Mouse (Mus musculus) right cerebral cortex, postnatal 10 days (tissue): ENCODE data around the gene Ppp1r1b.
"Not testable (repeated sequence)": the region's sequence is repeated elsewhere in the genome, so short reads cannot be mapped to it uniquely, and the experiment has no call there.

Source experiments
- DNase-seq, 2 experiments: peaks; one replicate each; pipeline ENCODE4 v3.0.0; 2021; ENCODE audit warnings: low spot score in 2 of 2

Gene Ppp1r1b

DNA sequence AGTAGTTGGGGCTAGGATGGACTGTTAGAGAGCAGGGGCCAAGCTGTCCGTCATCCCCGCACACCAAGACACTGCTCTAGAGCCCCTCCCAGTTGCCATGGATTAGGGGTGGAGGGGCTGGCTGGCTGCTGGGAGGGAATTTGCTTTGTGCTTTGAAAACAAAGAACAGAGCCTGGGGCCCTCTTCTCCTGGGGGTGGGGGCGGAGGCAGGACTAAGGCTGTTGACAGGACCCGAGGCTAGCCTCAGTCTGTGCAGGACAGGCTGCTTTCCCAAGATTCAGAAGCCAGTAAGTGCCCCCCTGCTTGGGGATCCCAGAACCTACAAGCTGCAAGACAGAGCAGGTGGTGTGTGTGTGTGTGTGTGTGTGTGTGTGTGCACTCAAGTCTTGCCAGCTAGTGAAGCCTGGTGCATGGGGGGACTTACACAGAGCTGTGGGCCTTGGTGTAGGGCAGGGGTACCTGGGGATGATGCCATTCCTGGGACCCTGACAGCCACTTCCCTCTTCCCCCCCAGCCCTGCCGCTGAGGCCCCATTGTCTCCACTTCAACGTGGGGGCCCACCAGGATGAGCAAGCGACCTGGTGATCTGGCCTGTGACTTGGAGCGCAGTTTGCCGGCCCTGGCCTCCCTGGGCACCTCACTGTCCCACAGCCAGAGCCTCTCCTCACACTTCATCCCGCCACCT lies 23.5 kb downstream of the Ppp1r1b start:
- peak; percentile 59 to 67 for DNase-seq

DNA sequence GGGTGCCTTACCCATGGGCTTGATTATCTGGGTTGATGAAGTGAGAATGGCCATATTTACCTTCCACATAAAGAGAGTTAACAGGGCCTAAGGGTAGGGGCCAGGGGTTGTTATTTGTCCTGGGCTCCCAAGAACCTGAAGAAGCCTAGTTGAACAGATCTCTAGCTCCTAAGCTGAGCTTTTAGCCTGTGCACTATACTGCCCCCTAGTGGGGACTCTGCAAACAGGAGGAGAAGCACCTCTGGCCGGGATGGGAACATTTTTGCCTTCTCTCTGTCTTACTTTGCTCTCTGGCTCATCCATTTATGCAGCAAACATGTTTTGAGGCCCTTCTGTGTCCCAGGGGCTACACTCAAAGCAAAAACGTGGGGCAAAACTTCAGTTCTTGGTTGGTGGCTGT lies 24.2 kb downstream of the Ppp1r1b start:
- no peak for DNase-seq

DNA sequence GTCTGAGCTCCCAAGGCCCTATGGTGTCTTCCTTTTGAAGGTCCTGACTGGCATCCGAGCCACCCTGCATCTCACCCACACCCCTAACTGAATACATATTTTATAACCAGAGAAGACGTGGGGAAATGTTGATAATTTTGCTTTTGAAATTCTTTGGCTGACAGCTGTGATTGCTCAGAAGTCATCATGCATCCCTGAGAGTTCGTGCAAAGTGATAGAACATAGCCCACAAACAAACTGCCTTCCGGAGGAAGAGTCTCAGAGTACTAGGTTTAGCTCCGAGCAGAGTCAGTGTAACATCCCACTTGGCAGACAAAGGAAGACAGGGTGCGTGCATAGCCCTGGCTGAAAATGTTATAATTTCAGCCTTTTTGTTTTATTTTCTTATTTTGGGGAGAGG lies 25.0 kb downstream of the Ppp1r1b start:
- no peak for DNase-seq

DNA sequence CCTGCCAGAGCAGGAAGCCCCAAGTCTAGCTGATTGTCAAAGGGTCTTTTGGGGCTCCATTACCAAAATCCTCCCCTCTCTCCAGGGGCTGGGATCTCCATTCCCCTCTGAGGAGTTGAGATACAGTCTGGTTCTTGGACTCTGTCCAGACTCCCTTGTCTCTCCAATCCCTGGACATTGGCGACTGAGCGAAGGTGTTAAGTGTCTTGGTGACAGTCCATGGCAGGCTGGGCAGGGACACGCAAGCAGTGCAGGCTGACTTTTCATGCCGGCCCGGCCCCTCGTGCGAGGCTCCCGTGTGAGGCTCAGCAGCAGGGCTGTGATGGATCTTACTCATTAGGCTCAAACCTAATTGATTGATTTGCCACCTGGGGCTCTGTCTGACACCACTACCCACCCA lies 26.1 kb downstream of the Ppp1r1b start:
- no peak for DNase-seq

DNA sequence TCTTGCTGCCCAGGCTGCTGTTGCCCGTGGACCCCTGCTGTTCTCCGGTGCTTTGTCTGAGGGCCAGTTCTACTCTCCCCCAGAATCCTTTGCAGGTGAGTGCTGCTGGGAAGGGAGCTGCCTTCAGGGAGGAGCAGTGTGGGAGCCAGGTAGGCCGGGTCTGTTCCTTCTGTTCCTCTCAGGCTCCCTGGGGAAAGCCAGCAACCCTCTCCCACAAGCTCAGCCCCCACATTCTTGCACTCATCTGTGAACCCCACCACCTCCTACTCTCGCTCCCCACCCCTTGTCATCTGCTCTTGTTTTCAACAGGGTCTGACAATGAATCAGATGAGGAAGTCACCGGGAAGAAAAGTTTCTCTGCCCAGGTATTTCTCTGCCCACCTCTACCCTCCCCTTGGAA lies 28.6 kb downstream of the Ppp1r1b start:
- DNase-seq, result no peak

DNA sequence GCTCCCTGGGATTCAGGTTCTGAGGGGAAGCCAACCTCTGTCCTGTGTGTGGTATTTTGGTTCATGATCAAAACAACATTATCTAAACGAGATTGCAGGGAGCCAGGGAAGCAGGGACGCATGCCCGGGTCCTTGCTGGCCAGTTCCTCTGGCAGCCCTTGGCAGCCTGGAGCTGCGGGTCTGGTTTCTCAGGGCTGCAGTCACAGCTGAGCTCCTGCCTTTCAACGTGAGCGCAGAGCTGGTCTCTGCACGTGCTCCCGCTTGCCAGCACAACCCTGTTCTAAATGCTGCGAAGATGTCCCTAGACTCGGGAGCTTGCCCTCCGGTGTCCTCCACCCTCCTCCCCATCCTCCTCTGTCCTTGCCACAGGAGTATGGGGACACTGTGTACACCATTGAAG lies 29.6 kb downstream of the Ppp1r1b start:
- no peak for DNase-seq

DNA sequence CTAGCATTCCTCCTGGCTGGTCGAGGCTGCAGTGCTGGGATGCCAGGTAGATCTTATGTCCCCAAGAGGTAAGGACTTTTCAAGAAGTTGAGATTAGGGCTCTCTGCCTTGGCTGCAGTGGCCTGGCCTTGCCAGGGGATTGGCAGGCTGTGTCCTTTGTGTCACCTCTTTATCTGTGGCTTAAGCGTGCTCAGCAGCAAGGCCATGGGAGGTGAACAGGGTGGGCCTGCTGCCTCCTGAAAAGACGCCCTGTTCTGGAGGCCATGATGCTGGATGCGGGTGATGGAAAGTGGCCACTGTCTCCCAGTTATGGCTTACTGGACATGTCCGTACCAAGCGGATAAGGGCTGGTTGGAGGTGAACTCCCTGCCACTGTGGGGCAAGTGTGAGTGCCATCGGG lies 31.2 kb downstream of the Ppp1r1b start:
- DNase-seq, result no peak

DNA sequence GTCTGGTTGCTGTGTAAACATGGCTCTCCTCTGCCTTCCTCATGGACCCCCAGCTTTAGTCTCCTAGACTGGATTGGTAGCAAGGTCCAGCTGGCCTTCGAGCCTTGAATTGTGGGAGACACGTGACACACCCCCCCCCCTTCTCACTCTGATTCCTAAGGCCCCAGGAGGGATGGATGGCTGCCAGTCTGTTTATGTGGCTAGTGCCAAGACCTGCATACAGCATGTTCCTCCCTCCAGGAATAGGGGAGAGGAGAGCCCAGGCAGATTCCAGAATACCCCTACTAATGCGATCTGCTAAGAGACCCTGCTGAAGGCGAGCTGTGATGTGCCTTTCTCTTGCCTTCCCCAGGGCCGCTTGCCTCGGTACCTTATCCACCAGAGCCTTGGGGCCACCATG lies 31.9 kb downstream of the Ppp1r1b start:
- no peak for DNase-seq

DNA sequence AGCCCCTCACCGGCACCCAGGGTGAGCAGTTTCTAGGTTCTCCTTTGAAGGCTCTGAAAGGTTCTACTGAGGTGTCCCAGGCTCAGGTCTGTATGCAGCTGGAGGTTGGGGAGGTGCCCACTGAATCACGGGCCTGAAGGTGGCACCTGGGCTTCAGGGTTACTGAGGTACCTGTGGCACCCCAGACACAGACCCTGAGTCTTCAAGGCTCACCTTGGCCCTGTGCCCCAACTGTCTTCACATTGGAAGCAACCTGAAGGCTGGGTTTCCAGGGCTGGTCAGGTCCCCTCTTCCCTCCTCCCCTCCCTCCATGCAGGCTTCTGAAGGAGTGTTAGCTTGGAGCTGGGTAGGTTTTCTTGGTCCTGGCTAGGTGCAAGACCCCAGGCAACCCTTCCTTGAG lies 33.4 kb downstream of the Ppp1r1b start:
- DNase-seq, result no peak

DNA sequence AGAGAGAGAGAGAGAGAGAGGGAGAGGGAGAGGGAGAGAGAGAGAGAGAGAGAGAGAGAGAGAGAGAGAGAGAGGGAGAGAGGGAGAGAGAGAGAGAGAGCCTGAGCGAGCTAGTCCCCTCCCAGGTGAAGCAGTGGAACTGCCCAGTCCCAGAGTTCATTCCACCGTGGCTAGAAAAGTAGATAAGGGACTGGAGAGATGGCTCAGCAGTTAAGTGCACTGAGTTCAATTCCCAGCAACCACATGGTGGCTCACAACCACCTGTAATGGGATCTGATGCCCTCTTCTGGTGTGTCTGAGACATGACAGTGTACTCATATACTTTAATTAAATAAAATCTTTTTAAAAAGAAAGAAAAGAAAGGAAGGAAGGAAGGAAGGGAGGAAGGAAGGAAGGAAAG lies 34.2 kb downstream of the Ppp1r1b start:
- not testable (repeated sequence) for DNase-seq

DNA sequence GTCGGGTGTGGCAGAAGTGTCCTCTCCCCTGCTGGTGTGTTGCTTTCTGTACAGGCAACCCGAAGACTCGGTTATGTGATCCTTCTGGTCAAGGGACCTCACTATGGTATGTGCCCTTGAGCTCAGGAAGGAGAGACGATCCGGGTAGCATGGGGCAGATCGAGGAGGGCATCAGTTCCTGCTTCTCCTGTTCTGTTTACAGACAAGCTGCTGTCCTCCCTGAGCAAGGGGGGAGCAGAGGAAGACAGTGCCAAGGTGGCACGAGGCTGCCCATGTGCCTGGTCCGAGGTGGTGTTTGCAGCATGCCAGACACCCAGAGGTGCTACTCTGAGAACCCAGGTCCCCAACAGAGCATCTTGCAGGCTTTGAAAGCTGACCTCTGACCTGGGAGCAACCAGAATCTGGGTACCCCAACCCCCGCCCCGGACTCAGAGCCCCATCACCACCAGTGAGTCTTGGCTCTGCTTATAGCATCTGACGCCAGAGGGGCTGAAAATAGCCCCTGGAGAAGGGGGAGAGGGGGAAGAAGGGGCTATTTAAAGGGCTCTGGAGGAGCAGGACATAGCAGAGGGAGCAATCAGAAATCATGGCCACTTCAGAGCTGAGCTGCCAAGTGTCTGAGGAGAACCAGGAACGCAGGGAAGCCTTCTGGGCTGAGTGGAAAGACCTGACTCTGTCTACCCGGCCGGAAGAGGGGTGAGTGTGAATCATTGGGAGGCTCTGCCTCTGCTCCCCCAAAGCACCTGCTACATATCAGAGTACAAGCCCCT lies 35.2 kb downstream of the Ppp1r1b start, which contains the start of gene Tcap:
Gene Tcap (plus strand): TSS at position 551 of the 770 bp plus-strand sequence.
- no peak for DNase-seq

DNA sequence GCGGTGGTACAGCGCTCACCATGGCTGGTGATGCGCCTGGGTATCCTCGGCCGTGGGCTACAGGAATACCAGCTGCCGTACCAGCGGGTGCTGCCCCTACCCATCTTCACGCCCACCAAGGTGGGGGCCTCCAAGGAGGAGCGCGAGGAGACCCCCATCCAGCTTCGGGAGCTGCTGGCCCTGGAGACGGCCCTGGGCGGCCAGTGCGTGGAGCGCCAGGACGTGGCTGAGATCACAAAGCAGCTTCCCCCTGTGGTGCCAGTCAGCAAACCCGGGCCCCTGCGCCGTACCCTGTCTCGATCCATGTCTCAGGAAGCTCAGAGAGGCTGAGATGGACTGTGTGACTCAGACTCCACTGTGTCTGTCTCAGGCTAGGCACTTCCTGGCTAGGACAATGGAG lies 36.0 kb downstream of the Ppp1r1b start:
- DNase-seq, result no peak

DNA sequence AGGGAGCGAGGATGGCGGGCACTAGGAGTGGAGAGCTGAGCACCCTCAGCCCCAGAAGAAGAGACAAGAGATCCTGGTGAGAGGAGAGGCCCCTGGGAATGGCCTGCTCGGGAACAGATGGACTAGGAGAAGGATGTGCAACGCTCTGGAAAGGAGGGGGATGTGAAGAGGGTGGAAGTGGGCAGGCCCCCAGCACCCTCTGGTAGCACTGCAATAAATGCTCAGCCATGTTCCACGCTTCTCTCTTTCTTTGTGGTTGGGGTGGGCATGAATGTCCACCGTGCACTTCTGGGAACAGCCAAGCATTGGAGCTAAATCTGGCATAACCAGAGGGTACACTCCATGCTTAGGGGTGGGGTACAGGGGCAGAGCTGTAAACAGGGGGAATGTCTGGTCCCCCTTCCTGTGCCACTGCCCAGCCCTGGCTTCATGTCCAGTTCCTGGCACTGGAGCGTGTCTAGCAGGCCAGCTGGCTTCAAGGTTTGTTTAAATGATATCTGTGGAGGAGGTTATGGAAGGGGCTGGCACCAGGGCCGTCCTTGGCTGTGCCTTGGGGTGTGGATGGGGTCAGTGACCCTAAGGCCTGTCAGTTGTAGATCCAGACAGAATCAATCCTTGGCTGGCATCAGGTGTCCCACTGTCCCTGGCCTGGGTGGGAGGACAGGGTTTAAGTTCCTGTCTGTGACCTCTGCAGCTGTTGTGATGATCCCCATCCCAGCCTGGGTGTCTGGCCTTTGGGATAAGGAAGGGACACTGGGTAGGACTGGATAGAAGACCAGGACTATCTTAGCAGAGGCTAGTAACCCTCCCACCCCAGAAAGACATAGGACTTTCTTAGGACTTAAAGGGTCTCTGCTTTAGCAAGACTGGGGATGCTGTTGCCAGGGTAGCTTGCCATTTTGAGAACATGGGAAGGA lies 36.8 kb downstream of the Ppp1r1b start:
- DNase-seq, result no peak

DNA sequence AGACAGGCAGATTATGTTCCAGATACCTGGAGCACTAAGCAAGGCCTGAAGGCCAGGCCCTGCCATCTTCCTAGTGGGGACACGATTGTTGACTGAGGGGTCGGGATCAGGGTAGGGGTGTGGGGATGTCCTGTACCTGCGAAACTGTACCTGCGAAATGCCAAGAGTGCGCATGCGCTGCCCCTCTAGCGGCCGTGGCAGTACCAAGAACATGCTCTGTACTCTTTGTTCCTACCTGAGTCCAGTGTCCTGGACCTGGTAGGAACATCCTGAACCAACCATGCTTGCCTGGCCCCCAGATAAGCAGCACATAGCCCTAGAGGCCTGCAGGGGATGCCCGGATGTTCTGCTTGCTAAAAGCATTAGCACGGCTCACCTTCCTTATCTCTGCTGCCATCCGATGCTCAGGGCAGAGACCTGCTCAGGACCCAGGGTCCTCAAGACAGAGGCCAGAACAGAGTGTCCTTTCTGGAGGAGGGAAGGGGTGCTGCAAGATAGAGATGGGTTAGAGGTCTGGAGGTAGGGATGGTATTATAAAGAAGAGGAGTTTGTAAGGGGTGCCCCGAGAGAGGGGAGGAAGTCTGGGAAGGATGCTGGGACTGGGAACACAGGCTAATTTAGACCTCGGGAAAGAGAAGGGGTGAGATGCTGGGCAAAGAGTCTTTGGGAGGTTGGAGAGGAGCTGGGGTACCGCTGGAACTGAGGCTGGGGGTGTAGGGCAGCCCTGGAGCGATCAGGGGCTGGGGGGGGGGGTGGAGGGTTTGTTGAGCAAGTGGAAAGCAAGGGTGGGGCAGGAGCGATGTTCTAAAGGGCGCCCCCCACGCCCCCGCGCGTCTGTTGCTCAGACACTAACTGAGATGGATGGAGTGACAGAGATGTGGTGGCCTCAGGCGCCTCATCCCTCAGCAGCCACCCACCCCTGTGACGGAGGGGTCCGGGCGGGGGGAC lies 37.7 kb downstream of the Ppp1r1b start, which contains the start of gene Pnmt:
Gene Pnmt (plus strand): TSS at position 813 of the 948 bp plus-strand sequence.
- DNase-seq, result no peak

DNA sequence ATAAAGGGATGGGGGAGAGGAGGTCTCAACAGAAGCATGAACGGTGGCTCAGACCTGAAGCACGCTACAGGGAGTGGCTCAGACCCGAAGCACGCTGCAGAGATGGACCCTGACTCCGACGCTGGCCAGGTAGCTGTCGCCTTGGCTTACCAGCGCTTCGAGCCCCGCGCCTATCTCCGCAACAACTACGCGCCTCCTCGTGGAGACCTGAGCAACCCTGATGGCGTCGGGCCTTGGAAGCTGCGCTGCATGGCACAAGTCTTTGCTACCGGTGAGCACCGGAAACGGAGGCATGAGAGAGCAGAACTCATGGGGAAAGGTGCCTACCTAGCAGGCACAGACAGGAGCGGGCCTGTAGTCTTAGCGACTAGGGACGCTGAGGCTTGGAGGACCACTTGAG lies 38.4 kb downstream of the Ppp1r1b start:
- no peak for DNase-seq

DNA sequence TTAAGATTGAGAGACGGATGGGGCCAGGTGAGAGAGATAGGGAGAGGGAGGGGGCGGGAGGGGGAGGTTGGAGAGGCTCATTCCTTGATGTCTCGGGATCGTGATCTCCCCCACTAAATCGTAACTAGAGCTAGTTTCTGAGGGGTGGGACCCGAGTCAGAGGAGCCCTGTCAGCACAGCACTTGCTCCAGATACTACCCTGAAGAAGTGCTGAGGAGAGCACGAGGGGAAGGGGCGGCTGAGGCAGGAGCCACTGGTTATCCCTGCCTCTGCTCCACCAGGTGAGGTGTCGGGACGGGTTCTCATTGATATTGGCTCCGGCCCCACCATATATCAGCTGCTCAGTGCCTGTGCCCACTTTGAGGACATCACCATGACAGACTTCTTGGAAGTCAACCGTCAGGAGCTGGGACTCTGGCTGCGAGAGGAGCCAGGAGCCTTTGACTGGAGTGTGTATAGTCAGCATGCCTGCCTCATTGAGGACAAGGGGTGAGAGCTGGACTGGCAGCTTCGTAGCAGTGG lies 38.9 kb downstream of the Ppp1r1b start:
- DNase-seq, result no peak

DNA sequence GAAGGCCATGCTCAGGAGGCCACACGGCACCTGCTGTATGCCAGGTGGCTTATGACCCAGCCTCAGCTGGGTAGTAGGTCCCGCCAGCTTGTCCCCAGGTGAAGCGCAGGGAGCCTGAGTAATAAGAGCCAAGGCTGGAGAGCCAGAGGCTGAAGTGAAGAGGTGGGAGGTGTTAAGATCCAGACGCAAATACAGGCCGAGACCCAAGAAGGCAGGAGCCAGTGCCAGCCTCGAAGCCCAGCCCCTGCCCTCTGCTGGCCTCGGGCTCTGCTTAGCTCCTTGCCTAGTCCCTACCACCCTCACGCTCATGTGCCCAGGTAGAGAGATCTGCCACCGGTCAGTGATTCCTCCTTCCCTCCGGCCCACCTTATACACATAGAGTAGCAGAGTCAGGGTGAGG lies 40.1 kb downstream of the Ppp1r1b start:
- no peak for DNase-seq

DNA sequence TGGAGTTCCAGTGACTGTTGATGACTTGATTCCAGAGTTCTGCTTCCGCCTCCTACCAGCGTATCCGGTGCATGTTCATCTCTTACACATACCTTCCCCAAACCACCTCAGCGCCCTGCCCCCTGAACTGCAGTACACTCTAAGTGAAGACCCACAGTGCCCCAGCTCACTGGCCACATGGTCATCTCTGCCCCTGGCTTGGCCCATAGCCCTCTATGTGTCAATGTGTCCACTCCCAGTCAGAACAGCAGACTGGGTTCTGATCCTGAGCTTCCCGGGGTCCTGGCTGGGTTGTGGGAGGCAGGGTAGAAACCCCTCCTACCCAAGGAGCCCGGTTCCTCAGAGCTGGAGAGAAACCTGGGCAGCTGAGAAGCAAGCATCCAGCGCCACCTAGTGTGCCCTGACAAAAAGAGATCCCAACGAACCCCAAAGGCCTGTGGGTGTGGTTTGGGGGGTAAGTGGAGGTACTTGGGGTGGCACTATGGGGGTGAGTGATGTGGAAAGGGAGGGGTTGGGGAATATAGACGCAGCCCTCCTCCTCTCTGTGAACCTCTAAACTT lies 41.1 kb downstream of the Ppp1r1b start:
- peak; percentile 73 to 82 for DNase-seq

DNA sequence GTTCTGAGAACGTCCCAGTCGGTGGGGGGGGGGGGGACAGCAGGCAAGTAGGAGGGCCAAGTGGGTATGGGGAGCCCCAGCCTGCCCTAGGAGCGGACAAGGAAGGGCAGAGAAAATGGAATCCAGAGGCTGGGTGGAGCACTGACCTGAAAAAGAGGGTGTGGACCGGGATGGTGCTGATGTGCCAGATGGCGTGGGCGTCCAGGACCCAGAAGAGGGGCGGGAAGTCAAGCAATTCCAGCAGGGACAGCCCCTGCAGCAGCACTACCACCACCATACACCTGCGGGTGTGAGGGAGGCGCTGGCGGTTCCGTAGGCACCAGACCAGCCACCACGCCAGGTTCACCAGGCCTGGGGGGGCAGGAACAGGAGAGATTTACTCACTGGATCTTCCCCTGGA lies 41.9 kb downstream of the Ppp1r1b start:
- DNase-seq, result peak in 1 of 2 experiments; percentile 28

DNA sequence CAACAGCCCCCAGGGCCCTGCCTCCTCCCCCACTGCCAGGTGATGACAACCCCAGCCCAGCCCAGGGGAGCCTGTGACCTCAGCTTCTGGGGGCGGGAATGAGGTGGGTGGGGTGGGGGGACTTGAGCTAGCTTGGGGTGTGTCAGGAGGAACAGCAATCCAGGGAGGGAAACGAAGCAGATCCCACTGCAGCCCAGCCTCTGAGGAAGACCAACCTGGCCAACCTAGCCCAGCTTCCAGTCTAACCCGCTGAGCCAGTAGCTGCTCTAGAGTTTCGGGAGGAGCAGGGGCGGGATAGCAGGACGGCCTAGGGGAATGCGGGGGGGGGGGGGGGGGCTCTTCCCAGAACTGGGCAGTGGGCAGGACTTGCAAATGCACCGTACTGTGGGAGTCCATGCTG lies 43.8 kb downstream of the Ppp1r1b start:
- no peak for DNase-seq

DNA sequence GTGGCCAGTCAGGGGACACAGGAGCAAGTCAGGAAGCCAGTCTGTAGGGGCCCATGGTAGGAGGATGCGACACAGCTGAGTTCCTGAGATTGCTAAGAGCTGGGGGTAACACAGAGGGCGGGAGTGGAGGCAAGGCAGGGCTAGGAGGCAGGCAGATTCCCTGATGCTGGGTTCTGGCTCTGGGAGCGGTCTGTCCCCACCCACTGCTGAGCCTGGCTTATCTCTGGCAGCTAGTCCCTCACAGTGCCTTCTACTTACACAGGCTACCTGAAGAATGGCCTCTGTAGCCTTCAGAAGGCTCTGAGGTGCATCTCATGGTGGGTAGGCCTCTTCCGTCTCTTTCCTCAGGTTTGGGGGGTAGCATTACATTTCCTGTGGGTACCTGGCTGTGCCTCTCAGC lies 44.4 kb downstream of the Ppp1r1b start:
- DNase-seq, result no peak
